Mouse (Mus musculus) mouse trophoblast stem cell (cell line): ENCODE results near the gene Rbfox2.
"Not testable (repeated sequence)": the region's sequence is repeated elsewhere in the genome, so short reads cannot be mapped to it uniquely, and the experiment has no call there.

Experiments used
- in situ Hi-C, 2 experiments: fragments of 300-500 bp; cut with MseI, MboI; formaldehyde crosslinking; loops; 2 replicates in 1 of 2; 3 replicates in 1 of 2; pipeline ENCODE4 v1.15.1; 2025

The Rbfox2 gene

DNA sequence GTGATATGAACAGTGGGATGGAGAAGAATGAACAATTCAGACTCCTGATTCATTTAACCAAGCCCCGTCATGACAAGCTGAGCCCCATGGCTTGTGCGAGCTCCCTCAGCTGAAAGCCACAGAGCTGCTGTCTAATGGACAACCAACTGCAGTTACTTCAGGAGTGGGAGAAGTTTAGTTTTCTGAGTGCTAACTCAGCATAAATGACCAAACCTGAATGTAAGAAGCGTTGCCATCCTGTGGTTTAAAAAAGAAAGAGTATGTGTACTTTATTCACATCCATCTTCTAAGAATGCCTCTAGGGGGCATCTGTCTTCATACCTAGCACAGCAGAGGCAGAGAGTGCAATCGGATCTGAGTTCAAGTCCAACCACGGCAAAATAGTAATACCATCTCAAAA lies 35.5 kb downstream of the Rbfox2 start:
- in situ Hi-C loops: no loop called here

DNA sequence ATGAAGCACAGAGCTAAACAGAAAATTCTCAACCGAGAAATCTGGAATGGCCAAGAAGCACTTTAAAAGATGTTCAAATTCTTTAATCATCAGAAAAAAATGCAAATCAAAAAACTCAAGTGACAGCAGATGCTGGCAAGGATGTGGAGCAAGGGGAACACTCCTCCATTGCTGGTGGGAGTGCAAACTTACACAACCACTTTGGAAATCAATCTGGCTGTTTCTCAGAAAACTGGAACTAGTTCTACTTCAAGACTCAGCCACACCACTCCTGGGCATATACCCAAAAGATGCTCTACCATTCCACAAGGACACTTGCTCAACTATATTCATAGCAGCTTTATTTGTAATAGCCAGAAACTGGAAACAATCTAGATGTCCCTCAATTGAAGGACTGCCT lies 37.3 kb downstream of the Rbfox2 start:
- in situ Hi-C loops: not testable (repeated sequence)

DNA sequence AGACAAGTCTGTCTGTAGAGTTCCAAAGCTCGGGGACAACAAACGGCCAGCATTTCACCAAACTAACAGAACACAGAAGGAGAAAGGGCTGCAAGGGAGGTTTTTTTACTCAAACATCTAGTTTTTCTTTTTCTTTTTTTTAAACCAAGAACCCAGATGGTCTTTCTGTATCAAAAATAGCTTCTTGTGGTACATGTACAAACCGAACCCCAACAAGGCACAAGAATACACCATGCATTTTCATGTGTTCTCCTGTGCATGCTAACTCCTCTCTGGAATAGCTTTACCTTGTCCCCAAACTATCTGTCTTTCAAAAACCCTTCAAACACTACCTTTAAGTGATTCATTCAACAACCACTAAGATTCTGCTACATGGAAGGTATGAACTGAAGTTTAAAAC lies 38.4 kb downstream of the Rbfox2 start:
- in situ Hi-C loops: no loop called here

DNA sequence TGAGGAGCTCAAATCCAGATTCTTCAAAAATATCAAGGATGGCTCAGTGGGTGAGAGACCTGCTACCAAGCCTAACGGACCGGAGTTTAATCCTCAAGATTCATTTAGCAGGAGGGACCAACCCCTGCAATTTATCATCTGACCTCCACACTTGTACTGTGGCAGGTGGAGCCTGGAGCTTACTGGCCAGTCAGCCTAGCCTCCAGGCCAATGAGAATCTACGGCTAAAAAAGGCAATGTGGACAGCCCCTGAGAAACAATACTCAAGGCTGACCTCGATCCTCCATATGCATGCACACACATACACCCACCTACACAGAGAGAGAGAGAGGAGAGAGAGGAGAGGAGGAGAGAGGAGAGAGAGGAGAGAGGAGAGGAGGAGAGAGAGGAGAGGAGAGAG lies 41.5 kb downstream of the Rbfox2 start:
- in situ Hi-C loops: no loop called here

DNA sequence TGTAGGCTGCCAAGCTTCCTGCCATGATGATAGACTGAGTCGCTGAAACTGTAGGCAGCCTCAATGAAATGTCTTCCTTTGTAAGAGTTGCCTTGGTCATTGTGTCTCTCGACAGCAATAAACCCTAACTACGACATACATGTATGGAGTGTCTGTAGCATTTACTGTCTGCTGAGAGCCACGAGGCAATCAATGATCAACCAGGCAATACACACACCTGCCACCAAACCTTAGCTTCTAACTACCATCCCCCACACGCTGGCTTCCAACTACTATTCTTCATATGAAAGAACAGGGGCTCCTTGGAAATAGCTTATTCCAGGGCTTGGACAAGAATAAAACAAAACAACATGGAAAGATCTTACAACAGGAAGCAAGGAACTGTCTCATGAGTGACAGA lies 42.5 kb downstream of the Rbfox2 start:
- in situ Hi-C loops: no loop called here

DNA sequence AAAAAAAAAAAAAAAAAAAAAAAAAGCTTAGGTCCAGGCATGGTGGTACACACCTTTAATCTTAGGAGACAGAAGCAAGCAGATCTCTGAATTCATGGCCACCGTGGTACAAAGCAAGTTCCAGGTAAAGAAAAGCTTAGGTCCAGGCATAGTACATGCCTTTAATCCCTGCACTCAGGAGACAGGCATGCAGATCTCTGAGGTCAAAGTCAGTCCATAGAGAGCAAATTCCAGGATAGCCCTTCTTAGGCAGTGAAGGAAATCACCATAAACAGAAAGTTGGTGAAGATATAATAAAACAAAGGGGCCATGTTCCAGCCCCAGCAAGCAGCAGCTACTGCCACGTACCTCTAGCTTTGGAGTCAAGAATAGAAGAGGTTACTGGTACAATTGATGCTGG lies 44.0 kb downstream of the Rbfox2 start:
- in situ Hi-C loops: no loop called here

DNA sequence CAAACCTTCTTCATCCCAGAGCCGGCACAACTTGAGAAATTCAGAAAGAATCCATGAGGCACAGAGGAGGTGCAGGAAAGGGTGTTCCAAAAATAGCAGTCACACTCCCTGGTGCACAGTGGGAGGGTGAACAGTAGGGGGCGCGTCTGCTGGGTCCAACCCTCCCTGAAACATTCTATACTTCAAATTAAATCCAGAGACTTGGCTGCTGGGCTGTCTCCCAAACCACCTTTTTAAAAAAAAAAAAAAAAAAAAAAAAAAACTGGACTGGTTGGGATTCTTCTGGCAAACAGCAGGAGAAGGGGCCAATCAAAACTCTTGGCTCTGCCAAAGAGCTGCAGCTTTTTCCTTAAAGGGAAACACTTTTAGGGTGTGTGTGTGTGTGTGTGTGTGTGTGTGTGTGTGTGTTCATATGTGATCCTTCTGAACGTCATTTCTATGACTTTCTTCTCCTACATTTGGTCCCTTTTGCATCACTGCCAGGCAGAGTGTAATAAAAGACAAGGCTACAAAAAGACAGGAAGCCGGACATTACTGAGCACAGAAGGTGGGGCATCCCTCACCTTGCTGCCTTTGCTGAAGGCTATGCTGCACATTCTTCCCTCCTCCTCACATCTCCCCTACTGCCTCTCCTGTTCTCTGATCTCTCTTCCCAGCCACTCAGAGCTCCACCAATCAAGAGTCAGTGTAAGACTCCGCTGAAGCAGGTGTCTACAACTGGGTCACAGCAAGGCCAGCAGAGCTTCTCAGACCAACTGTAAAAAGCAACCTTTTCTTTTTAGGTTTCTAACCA lies 49.2 kb downstream of the Rbfox2 start:
- in situ Hi-C loops: no loop called here

DNA sequence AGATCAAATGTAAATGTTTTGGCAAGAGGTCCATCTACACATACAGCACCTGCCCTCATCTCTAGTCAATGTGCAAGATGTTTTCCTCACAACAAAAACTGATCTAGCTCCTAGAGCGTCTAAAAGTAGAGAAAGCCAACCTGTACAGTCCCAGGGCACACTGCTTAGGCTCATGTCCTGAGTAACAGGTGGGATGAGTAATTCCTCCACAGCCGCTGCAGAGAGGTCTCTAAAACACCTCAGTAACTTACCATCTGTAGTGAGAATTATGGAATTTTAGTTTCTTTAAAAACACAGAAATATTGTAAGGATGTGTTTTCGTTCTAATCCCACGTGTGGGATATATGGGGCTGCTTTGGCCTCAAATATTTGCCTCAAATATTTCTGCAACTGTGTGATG lies 50.0 kb downstream of the Rbfox2 start:
- in situ Hi-C loops: no loop called here

DNA sequence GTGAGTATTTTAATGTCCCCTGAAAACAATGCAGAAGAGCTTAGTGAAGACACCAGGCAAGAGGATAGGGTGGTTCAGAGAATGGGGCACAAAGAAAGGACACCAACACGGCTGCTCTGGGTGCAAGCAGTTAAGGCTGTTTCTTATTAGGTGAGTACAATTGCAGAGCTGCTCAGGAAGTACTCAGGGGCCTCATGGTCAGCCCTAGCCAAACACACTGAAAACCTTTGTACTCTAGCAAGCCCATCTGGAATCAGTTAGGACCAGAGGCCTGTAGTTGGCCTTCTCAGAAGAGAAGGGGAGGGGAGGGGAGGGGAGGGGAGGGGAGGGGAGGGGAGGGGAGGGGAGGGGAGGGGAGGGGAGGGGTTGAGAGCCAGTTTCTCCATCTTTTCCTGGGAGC lies 52.2 kb downstream of the Rbfox2 start:
- in situ Hi-C loops: no loop called here

DNA sequence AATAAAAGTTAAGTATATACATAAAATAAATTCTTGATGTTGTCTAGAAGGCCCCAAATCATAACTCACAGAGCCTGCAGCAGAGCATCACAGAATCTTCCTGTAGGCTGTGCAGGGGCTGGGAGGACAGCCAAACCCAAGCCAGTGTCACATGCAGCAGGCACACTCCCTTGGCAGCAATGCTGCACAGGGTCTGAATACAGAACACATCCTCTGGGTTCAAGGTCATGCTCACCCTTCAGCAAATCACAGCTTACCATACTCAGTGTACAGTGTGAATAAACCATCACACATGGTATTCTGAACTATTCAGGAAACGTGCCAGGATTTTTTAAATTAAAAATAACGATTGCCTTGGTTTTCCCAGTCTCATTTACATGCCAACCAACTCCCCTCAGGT lies 52.7 kb downstream of the Rbfox2 start:
- in situ Hi-C loops: no loop called here

DNA sequence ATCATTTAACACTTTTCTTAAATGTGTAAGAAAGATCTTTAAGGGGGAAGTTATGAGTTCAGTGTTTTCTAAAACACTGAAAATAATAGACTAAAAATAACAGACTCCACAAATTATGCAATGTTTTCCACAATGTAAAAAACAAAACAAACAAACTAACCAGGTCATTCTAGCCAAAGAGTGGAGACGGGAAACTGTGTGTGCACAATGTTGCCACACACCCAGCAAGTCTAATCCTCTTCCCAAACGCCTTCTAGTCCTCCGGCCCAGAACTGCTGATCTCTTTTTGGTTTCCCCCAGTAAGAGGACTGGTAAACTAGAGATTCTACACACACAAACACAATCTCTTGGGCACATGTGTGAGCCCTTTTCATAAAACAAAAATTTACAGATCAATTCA lies 55.1 kb downstream of the Rbfox2 start:
- in situ Hi-C loops: no loop called here

DNA sequence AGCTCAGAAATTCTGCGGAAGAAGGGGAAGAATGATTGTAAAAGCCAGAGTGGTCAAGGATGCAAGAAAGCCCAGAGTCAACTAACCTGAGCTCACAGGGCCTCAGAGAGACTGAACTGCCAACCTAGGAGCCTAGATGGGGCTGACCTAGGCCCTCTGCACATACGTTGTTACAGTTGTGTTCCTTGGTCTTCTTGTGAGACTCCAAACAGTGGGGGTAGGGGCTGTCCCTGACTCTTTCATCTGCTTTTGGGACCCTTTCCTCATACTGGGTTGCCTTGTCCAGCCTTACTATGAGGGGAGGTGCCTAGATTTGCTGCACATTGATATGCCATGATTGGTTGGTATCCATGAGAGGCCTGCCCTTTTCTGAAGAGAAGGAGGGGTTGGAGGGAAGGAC lies 56.0 kb downstream of the Rbfox2 start:
- in situ Hi-C loops: no loop called here

DNA sequence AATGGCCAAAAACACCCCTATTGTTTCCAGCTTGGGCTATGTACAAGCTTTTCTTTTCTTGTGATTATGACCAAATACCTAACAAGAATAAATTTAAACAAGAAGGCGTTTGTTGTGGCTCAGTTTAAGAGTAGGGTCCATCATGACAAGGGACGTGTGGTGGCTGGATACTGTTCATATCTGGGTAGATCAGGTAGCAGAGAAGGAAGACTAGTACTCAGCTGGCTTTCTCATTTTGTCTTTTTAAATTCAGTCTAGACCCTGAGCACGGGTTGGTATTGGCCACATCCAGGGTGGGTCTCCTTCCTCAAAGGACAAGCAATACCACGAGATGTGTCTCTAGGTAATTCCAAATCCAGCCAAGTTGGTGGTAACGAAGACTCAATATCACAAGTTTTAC lies 57.4 kb downstream of the Rbfox2 start:
- in situ Hi-C loops: no loop called here

DNA sequence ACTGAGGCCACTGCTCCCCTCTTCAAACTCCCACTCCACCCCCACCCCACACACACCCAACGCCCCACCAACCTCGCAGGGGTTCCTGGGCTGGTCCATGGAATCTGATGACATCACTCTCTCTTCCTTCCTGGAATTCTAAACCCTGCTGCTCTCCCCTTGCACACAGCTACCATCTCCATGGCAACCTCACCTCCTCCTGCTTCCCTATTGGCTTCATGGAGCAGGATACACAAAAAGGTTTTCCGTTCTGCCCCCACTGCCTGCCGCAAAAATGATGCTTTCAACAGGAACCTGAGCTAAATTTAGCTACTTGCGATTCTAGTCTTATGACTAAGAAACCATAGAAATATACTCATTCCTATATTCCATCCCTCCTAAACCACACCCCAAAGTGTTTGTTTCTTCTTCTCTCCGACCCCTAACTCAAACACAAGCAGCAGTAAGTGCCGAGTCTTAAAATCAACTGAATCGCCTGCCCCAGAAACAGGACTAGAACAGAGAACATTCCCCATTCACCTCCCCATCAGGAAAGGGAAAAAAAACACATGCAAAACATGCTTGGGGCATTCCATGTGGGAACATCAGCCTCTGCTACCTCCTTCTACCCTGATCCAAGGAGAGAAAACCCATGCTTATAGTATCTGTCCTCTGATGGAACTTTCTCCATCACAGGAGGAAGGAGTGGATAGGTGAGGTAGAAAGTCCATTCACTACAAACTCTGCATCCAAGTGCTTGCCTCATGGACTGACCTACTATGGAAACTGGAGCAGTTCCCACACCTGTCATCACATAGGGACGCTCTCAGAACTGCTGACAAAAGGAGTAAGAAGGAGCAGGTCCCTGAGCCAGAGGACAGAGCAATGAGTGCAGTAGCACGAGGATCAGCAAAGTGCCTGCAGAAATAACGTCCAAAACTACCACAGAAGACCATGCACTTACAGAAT lies 61.1 kb downstream of the Rbfox2 start:
- in situ Hi-C loops: no loop called here

DNA sequence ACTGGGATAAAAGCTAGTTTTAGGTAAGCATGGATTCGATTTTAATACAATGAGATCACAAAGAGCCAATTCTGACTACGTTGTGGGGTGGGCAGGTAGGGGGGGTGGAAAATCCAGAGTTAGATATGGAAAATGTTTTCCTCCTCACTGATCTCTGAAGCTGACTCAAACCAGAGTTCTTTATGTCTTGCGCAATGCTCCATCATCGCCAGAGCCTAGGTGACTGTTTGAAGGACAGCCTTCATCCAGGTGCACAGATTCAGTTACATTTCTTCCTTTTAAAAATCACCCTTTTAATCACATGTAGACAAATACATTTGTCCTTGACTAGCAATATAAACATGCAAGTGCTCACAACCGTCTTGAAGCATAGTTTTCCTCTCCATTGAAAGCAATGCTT lies 62.2 kb downstream of the Rbfox2 start:
- in situ Hi-C loops: no loop called here

DNA sequence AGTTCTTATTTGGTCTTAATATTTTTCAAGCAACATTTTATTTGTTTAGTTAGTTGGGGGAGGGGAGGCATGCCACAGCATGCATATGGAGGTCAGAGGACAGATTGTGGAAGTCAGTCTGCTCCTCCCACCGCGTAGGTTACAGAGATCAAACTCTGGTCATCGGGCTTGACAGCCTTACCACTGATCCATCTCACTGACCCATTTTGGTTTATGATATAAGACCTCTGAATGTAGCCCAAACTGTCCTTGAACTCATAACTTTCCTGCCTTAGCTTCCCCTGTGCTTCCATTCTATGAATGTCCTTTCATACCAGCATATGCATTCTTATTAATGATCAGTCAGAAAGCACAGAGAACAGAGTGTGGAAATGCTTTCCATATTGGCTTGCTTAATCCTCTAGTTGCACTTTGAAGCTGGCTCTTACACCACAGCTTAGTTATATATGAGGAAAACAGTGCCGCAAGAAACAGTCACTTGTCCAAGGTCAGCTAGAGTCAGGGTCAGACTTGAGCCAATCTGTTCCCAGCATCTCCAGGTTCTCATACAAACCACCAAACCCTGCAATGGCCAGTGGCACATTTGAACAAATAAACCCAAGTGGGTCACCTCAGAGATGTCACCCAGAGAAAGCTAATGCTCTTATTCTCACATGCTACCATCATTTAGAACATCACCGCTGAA lies 62.8 kb downstream of the Rbfox2 start:
- in situ Hi-C loops: no loop called here

DNA sequence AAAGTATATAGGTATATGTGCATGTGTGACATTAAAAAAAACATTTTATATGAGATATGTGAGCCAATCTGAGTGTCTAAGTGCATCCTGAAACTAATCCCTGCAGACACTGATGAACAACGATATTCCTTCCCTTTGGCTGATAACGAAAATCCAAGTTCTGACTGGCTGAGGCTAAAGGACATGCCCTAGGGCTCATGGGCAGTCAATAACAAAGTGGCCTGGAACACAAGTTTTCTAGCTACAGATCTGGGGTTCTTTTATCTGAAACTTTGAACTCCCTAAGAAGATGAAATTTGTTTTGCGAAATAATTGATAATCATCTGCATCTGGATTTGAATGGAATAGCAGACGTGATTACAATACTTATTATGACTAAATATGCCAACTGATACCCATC lies 66.2 kb downstream of the Rbfox2 start:
- in situ Hi-C loops: no loop called here

DNA sequence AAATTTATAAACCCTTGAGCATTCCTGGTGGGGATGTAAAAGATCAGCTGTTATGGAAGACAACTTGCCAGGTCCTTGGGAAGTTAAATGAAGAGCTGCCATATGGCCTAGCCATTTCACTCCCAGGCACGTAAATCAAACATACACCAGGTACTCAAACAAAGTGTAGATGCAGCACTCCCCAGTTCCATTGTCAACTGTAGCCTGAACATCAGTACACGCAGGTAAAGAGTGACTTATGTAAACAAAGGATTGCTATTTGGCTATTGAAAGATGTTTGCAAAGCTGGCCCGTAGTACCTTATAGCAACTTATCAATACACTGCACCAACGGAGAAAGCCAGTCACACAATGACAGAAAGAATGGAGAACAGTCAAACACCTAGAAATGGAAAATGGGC lies 67.2 kb downstream of the Rbfox2 start:
- in situ Hi-C loops: no loop called here

DNA sequence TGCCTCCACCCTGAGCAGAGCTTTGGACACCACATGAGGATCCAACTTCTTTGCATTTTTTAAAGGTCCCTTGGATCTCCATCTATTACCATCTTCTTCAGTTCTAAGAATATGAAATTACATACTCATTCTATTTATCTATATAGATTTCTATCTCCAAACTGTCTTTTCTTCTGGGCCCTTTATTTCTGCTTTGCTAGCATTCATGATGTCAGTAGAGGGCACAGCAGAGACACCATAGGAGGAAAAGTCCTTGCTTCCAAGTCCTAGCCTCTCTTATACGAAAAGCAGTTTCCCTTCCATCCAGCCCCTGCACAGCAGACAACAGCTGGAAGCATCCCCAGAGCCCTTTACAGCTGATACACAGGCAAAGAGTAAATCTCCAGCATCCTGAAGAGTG lies 69.1 kb downstream of the Rbfox2 start:
- in situ Hi-C loops: no loop called here

DNA sequence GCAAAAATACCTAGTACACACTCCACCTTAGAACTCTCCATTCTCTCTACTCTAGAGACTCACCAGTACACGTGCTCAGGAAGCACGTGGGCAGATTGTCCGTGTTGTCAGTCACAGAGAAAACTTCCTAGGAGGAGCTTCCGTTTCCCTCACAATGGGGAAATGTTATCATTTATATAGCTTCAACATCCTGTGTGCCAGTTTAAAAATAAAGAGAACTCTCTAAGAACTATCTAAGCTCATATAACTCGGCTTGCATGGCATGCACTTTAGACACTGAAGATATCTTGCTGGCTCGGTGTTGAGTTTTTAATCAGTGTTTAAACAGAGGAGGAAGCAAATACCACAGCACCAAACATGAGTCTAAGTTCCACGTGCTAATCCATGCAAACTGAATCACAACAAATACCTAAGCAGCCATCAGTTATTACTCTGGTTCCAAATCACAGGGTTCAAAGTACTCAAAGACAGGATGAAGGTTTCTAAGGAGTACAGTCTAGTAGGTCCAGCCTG lies 70.7 kb downstream of the Rbfox2 start:
- in situ Hi-C loops: no loop called here

DNA sequence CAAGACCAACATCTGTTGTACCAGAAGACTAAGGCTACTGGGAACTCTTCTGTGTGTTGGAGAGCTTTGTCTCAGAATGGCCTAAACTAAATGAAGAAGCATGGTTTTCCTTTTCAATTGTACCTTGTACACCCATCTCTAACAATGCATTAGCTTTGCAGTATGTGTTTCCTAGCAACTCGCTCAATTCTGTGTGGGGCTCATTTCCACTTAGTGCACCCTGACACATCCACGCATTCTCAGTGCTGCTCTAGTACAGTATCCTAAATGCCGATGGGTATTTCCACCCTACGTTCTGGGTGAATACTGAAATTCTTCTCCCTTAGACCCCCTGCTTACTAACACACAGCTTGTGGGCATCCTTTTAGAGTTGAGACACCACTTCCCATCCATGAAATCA lies 71.3 kb downstream of the Rbfox2 start:
- in situ Hi-C loops: no loop called here

DNA sequence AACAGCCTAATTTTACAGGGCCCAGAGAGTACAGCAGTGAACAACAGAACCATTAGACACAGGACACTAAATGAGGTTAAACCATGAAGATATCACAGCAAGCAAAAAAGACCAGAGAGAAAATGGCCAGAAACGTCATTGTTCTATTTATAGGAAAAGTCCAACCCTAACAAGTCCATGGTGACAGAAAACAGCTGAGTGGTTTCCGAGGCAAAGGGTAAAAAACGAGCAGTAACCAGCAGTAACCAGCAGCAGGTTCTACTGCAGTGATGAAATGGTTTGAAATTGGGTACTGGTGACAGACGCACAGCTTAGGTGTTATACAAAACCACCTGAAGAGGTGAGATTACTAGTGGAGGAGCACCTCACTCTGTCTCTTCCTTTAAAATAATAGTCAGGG lies 72.5 kb downstream of the Rbfox2 start:
- in situ Hi-C loops: no loop called here
